ENCODE assay signal across 34 mouse cellular contexts in genomic region chrX:134919220-134919619, GRCm38 (mm10). TPM values are rescaled to one million over a fixed set of nuclear protein-coding genes. Genes with fewer than 3 reads are reported as not detected.
"Had no signal": no experiment of that assay in that cellular context is flagged by ENCODE, and none has a peak within 500 bp of the region (broad histone marks: within the 10 kb centered on the region; RNA-seq: fewer than 3 reads in every experiment).

No protein-coding gene starts in this region.

- H3K36me3 ChIP-seq: heart, embryonic 10.5 days; heart, embryonic 12.5 days; heart, embryonic 13.5 days; heart, embryonic 15.5 days; hindbrain, embryonic 10.5 days; hindbrain, embryonic 12.5 days; hindbrain, embryonic 13.5 days; hindbrain, embryonic 15.5 days; kidney, embryonic 15.5 days had no signal

- DNase-seq: heart, postnatal 10 days; heart, postnatal 14 days; heart, postnatal 36 days; heart, postnatal 4 days; kidney, adult 11 months; kidney, adult 18-20 months; kidney, adult 2 months; kidney, adult 8-10 months; kidney, adult 9 months; kidney, postnatal 10 days; kidney, postnatal 14 days; kidney, postnatal 25 days; kidney, postnatal 36 days; kidney, postnatal 4 days; layer of hippocampus, adult 9-11 months; layer of hippocampus, postnatal 36 days had no signal

- H3K4me1 ChIP-seq: heart, embryonic 10.5 days; heart, embryonic 12.5 days; heart, embryonic 13.5 days; heart, embryonic 15.5 days; hindbrain, embryonic 10.5 days; hindbrain, embryonic 12.5 days; hindbrain, embryonic 15.5 days; kidney, embryonic 15.5 days had no signal

- H3K4me2 ChIP-seq: heart, embryonic 11.5 days; heart, embryonic 12.5 days; heart, embryonic 13.5 days; heart, embryonic 15.5 days; hindbrain, embryonic 12.5 days; hindbrain, embryonic 13.5 days; hindbrain, embryonic 14.5 days; hindbrain, embryonic 15.5 days; kidney, embryonic 15.5 days had no signal

- H3K27me3 ChIP-seq: heart, embryonic 12.5 days; heart, embryonic 13.5 days; heart, embryonic 15.5 days; hindbrain, embryonic 12.5 days; hindbrain, embryonic 13.5 days; hindbrain, embryonic 15.5 days had no signal

- H3K9me3 ChIP-seq: heart, embryonic 10.5 days; heart, embryonic 12.5 days; heart, embryonic 13.5 days; heart, embryonic 15.5 days; hindbrain, embryonic 10.5 days; hindbrain, embryonic 12.5 days; hindbrain, embryonic 13.5 days; hindbrain, embryonic 15.5 days; kidney, embryonic 15.5 days had no signal

- H3K4me3 ChIP-seq: heart, embryonic 10.5 days; heart, embryonic 12.5 days; heart, embryonic 13.5 days; heart, embryonic 15.5 days; hindbrain, embryonic 10.5 days; hindbrain, embryonic 12.5 days; hindbrain, embryonic 13.5 days; hindbrain, embryonic 15.5 days; kidney, embryonic 15.5 days; layer of hippocampus, adult 2 months; left cerebral cortex, adult 2 months had no signal

- H3K9ac ChIP-seq: heart, embryonic 12.5 days; heart, embryonic 13.5 days; heart, embryonic 15.5 days; hindbrain, embryonic 12.5 days; hindbrain, embryonic 13.5 days; hindbrain, embryonic 14.5 days; hindbrain, embryonic 15.5 days; kidney, embryonic 15.5 days had no signal

- ATAC-seq: hindbrain, embryonic 16.5 days; hindbrain, postnatal 0 days; inflammation-experienced regulatory T-cells, adult 6 months had no signal

- H3K27ac ChIP-seq: heart, embryonic 10.5 days; heart, embryonic 13.5 days; heart, embryonic 15.5 days; hindbrain, embryonic 10.5 days; hindbrain, embryonic 12.5 days; hindbrain, embryonic 13.5 days; hindbrain, embryonic 14.5 days; hindbrain, embryonic 15.5 days; hindbrain, postnatal 0 days; kidney, embryonic 15.5 days; kidney, postnatal 0 days; layer of hippocampus, adult 2 months; left cerebral cortex, adult 2 months had no signal

RNA-seq across cellular contexts. Expression of gene Nxf2, which starts 45.3 kb away (rescaled TPM):
- polyA plus RNA-seq: kidney, adult 2 months; large intestine, adult 2 months had no signal
